Mouse (Mus musculus) midbrain, postnatal 0 days (tissue): ENCODE measurements around the gene Cd244a. TPM values are rescaled to one million over a fixed set of nuclear protein-coding genes. Genes with fewer than 3 reads are reported as not detected.

Source experiments
- ATAC-seq: fragments of 200-750 bp; cut with Nextera tagmentation; 2 replicates; pipeline ENCODE4 v1.8.0; 2017; ENCODE audit warnings: moderate number of reproducible peaks, mild to moderate bottlenecking, moderate TSS enrichment, moderate library complexity; ENCODE audit not compliant: low FRiP score
- DNase-seq: peaks from one replicate; pipeline ENCODE4 v3.0.0-alpha.2; 2015; ENCODE audit warnings: low spot score
- H3K27ac ChIP-seq: fragments of 300-500 bp; sonication (generic); 2 replicates; pipeline ENCODE4 v1.5.1; 2014; ENCODE audit warnings: low read depth, mild to moderate bottlenecking, low read length, mixed read lengths
- H3K27me3 ChIP-seq: fragments of 300-500 bp; sonication (generic); 2 replicates; pipeline ENCODE4 v1.6.1; 2014; ENCODE audit warnings: low read length, control low read depth, mixed read lengths; ENCODE audit not compliant: insufficient read depth
- H3K36me3 ChIP-seq: fragments of 300-500 bp; sonication (generic); 2 replicates; pipeline ENCODE4 v1.6.1; 2014; ENCODE audit warnings: low read length, control low read depth, mixed read lengths; ENCODE audit not compliant: insufficient read depth
- H3K4me1 ChIP-seq: fragments of 300-500 bp; sonication (generic); 2 replicates; pipeline ENCODE4 v1.6.1; 2014; ENCODE audit warnings: mild to moderate bottlenecking, control low read depth, antibody characterized with exemption, low read length, mixed read lengths; ENCODE audit not compliant: insufficient read depth
- H3K4me2 ChIP-seq: fragments of 300-500 bp; sonication (generic); 2 replicates; pipeline ENCODE4 v1.6.1; 2014; ENCODE audit warnings: low read depth, mild to moderate bottlenecking, low read length, mixed read lengths; ENCODE audit not compliant: poor library complexity, severe bottlenecking
- H3K4me3 ChIP-seq: fragments of 300-500 bp; sonication (generic); 2 replicates; pipeline ENCODE4 v1.5.1; 2014; ENCODE audit warnings: low read depth, mild to moderate bottlenecking, low read length, moderate library complexity
- H3K9ac ChIP-seq: fragments of 300-500 bp; sonication (generic); replicated peaks from 2 replicates; pipeline ENCODE4 v1.6.1; 2014; ENCODE audit warnings: mild to moderate bottlenecking, low read length, moderate library complexity, mixed read lengths; ENCODE audit not compliant: poor library complexity, severe bottlenecking
- H3K9me3 ChIP-seq: fragments of 300-500 bp; sonication (generic); 2 replicates; pipeline ENCODE4 v1.6.1; 2016; ENCODE audit warnings: low read length, control low read depth
- CTCF ChIP-seq: IDR thresholded peaks from 2 replicates; pipeline ENCODE4 v1.5.1; 2016; ENCODE audit warnings: antibody characterized with exemption, mild to moderate bottlenecking
- WGBS: fragments of 180-500 bp; shearing (Covaris S2); extraction: QIAGEN DNeasy Blood & Tissue Kit; methylation state at CpG from one replicate; pipeline ENCODE4 v1.1.7; 2014; 5-methylcytosine and 5-hydroxymethylcytosine counted together
- polyA plus RNA-seq: library from polyadenylated mRNA; unstranded; fragments of >200 nt; fragmentation: Nextera tagmentation; extraction: Ambion mirVana; gene quantifications from 2 replicates; pipeline ENCODE4 v1.2.1, GENCODE M21; 2015
- total RNA-seq: library from RNA; depleted of rRNA; stranded (reverse); fragments of >200 nt; gene quantifications from 2 replicates; pipeline ENCODE4 v1.2.3, GENCODE M21; 2014

The Cd244a gene
- total and polyA plus RNA-seq, 2 experiments from 2014 or later: not detected

DNA sequence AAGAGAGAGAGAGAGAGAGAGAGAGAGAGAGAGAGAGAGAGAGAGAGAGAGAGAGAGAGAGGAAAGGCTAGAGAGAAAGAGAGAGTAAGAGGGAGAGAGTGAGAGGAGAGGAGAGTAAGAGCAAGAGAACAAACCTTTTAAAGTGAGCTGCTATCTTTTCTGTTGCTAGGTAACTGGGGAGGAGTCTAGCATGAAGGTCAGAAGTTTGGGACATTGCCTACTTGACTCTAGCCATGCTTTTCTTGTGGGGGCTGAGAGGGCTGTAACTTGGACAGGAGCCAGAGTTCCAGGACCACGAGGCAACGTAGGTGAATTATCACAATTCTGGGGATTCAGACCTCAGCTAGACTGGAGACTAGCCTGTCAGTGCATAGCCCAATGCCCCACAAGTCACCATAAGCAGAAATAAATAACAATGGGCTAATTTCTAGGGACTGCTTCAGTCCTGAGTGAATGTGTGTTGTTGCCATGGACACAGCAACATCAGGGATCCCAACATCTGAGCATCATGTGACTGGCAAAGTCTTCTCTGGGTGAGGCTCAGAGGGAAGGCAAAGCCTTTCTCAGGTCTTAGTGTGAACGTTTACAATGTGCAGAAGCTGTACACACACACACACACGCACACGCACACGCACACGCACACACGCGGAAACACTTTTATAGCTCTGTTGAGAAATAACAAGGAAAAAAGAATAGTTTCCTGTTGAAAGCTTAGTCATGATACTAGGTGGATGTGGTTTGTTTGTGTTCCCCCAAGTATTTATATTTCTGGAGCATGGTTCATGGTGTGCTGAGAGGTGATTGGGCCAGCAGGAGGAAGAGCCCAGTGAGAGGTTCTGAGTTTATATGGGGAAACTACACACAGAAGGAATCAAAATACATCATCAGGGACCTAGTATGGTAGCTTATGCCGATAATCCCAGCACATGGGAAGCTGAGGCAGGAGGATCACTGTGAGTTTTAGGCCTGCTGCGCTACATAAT, 5.3 kb upstream of the Cd244a start:
- Histone ChIP-seq H3K4me3 (no peak overlapping the region), H3K36me3 (no peaks in the 10 kb centered on the region), H3K9ac (no peak overlapping the region), H3K27me3 (no peaks in the 10 kb centered on the region), H3K4me1 (no peaks in the 10 kb centered on the region), H3K4me2 (no peak overlapping the region), H3K27ac (no peak overlapping the region), H3K9me3 (no peaks in the 10 kb centered on the region)
- DNase-seq (peak; percentile 12), ATAC-seq (no peak)
- TF ChIP-seq CTCF: no peak
- WGBS: 80% methylated on average over 11 of the region's 11 CpGs

DNA sequence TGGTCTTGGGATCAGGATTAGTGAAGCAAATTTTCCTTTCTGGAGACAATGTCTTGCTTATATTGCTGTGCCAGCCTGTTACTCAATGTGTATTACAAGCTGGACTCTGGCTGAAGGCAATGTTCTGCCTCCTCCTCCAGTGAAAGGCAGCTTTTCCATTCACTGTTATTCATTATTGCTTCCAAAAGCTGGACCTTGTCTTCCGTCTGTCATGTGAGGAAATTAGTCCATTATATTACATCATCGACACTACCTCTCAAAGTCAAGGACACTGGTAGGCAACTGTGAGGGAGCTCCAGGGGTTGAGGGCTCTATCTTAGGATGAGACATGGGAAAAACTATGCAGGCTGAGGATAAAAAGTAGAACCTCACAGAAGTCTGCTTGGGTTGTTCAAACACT, 2.6 kb upstream of the Cd244a start:
- Histone ChIP-seq H3K27ac (no peak overlapping the region), H3K9ac (no peak overlapping the region), H3K27me3 (no peaks in the 10 kb centered on the region), H3K4me3 (no peak overlapping the region), H3K36me3 (no peaks in the 10 kb centered on the region), H3K4me2 (no peak overlapping the region), H3K9me3 (no peaks in the 10 kb centered on the region), H3K4me1 (no peaks in the 10 kb centered on the region)
- ATAC-seq (no peak), DNase-seq (no peak)
- 94% methylated on average over 2 of the region's 2 CpGs for WGBS
- TF ChIP-seq CTCF: no peak

DNA sequence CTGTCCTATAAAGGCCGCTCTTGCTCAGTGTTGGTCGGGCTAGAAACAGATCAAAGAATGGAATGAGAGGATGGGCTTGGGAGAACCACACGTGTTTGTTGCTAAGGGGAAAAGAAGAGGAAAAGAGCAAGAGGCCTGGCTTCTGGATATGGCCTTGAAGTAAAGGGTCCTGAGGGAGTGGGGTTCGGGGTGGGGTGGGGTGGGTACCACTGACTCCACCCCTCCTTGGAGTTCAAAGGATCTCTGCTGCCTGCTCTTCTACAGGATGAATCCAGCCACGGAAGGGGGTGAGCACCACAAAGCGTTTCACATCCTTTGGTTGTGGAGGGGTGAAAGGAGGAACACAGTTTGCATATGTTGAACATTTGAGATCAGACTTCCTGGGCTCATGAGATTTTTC, 586 bp upstream of the Cd244a start:
- Histone ChIP-seq H3K27me3 (no peaks in the 10 kb centered on the region), H3K4me1 (no peaks in the 10 kb centered on the region), H3K9ac (no peak overlapping the region), H3K4me3 (no peak overlapping the region), H3K9me3 (no peaks in the 10 kb centered on the region), H3K27ac (no peak overlapping the region), H3K4me2 (no peak overlapping the region), H3K36me3 (no peaks in the 10 kb centered on the region)
- TF ChIP-seq CTCF: no peak
- ATAC-seq (no peak), DNase-seq (no peak)
- WGBS: 77% methylated on average over 6 of the region's 6 CpGs

DNA sequence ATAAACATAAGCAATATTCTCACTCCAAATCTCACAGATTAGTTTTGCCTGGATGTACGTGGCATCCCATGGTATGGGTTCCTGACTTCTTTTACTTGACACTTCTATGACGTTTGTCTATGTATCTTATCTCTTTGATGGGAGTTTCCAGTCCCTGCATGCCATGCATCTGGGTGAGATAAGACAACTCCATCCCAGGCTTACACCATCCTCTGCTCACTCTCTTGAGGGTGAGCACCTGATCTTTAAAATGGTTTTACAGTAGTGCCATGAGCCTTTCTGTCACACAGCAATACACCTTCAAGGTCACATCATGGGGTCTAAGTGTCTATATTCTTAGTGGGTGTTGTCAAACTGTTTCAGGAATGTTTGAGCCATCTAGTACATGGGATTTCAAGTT, 1.3 kb downstream of the Cd244a start:
- ATAC-seq: no peak

DNA sequence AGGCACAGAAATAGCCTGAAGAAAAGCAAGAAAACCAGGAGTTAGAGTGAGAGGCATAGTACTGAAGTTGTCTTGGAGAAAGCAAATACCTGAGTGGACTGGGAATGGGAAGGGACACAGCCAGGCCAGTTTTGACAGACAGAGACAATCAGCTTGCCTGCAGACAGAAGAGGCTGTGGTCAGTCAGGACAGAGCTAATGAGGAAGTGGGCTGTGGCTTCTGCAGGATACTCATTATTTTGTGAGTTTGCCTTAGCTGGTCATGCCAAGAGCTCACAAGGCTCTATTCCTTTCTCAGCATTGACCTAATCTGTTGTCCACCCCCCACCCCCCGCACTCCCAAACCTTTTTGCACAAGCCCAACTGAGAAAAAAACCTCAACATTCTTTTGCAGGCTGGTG, 2.2 kb downstream of the Cd244a start:
- 0 out of 2 replicates have a peak, but pooled peaks have one; percentile 5 for ATAC-seq
- Histone ChIP-seq H3K4me2 (no peak overlapping the region), H3K36me3 (no peaks in the 10 kb centered on the region), H3K4me3 (no peak overlapping the region), H3K9me3 (no peaks in the 10 kb centered on the region), H3K9ac (no peak overlapping the region), H3K27me3 (no peaks in the 10 kb centered on the region), H3K4me1 (no peaks in the 10 kb centered on the region), H3K27ac (no peak overlapping the region)
- WGBS: 91% methylated on average over 1 of the region's 1 CpGs
- DNase-seq: no peak
- no peak for TF ChIP-seq CTCF

More for the DNA sequence above, 1.3 kb downstream of the Cd244a start:
- H3K4me2 ChIP-seq: no peak overlapping the region
- H3K27me3 ChIP-seq: no peaks in the 10 kb centered on the region
- TF ChIP-seq CTCF: no peak
- H3K36me3 ChIP-seq: no peaks in the 10 kb centered on the region
- H3K9me3 ChIP-seq: no peaks in the 10 kb centered on the region
- no peak overlapping the region for H3K9ac ChIP-seq
- 83% methylated on average over 2 of the region's 2 CpGs for WGBS
- no peaks in the 10 kb centered on the region for H3K4me1 ChIP-seq
- DNase-seq: no peak
- H3K27ac ChIP-seq: no peak overlapping the region
- H3K4me3 ChIP-seq: no peak overlapping the region

DNA sequence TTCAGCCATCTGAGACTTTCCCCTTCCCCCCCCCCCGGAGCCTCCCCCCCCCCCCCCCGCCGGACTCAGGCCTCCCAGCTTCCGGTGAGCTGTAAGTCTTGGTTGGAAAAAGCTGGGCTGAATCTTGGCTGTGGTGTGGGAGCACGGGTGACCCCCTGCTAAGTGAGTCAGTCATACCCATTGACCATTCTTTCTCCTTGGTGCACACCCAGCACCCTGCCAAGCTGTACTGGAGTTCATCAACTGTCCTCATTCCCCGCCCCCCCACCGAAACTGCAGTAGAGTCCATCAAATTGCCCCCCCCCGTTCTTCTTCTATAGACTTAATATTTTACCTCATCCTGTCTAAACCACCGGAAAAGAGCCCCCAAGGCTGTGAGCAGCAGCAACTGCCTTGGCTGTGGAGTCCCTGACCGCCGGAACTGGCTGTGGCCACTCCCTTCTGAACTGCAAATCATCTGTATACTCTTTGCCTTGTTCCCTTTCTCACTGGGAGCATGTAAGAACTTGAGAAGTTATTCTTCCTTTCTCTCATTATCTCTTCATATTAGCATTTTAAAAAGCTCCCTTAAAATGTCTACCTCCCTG, 2.7 kb downstream of the Cd244a start:
- Histone ChIP-seq H3K4me3 (no peak overlapping the region), H3K9me3 (no peaks in the 10 kb centered on the region), H3K4me1 (no peaks in the 10 kb centered on the region), H3K27ac (no peak overlapping the region), H3K36me3 (no peaks in the 10 kb centered on the region), H3K27me3 (no peaks in the 10 kb centered on the region), H3K4me2 (no peak overlapping the region), H3K9ac (no peak overlapping the region)
- 63% methylated on average over 8 of the region's 11 CpGs for WGBS
- 0 out of 2 replicates have a peak, but pooled peaks have one; percentile 24 for ATAC-seq
- no peak for DNase-seq
- no peak for TF ChIP-seq CTCF
